Mouse (Mus musculus): ENCODE results near the gene Prm3.

Gene Prm3

DNA sequence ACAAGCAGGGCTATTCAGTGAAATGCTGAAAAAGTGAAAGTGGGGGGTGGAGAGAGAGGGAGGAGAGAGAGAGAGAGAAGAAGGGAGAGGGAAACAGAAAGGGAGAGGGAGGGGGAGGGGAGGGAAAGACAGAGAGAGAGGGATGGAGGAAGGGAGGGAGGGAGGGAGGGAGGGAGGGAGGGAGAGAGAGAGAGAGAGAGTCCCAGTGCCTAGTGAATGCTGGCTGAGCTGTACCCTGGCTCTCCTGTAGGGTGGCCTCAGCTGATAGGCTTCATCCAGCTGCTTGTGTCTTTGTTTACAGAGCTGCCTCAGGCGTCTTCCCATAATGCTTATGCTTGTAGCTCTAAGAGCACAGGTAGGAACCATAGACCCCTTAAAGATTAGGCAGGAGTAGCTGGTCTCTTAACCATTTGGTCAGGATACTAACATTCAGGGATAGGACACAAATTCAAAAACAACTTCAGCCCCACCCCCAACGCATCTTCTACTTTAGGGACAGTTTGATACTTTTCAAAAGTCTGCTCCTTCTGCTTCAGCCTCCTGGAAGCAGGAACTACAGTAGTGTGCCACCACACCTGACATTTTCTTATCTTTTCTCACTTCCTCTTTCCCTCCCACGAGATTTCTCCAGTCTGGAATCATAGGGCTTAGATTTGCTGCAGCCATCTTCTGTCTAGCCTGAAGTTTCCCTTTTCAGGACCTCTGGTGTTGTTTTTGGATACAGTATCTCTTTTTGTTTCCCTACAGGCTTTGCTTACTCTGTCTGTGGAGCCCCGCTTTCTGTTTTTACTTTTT, 20.0 kb downstream of the Prm3 start:
- no peak for DNase-seq

DNA sequence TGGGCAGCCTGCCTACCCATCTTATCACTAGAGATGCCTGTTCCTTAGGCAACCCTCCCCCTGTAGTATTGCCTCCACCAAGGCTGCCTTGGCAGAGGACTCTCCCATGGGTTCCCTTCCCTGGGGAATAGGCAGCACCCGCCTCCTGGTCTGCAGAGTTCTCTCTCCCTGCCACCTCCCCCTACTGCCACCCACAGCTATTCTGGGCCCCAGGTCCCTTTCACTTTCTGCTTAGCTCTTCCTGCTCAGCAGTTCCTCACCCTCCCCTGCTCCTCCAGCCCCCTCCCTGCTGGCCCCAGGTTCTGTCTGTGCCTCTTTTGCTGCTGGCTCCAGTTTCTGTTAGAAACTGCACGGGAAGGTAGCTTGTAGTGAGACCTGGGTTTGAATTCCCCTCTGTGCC, 21.1 kb downstream of the Prm3 start:
- no peak for DNase-seq

DNA sequence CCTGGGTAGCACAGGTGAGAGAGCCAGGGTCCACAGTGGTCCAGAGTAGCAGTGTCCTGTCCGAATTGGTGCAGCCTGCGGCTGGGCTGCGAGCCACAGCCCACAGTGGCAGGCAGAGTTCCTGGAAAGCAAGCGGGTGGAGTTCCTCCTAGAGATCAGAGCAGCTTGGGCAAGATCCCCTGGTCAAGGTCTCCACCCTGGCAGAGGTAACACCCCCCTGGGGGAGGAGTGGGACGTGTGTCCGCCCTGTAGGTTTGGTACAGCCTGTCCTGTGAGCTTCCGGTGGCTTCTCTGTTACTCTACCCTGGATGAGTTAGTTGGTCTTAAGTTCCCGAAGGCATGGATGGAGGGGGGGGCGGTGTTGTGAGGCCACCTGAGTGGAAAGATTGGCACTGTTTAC, 21.9 kb downstream of the Prm3 start:
- DNase-seq = no peak

DNA sequence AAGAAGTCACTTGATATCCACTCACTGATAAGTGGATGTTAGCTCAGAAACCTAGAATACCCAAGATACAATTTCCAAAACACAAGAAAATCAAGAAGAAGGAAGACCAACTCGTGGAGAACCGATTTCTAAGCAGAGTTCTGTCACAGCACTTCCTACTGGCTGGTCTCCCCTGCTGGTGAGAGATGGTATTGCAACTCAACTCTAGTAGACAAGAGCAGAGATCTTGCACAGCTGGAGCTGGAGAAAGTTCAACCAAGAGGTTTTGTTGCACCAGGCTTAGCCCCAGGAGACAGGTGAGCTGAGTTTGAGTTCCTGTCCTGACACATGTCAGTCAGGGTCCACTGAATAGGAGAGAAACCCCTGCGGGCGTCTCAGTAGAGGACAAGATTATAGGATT, 23.6 kb downstream of the Prm3 start:
- DNase-seq = peak; percentile 82

DNA sequence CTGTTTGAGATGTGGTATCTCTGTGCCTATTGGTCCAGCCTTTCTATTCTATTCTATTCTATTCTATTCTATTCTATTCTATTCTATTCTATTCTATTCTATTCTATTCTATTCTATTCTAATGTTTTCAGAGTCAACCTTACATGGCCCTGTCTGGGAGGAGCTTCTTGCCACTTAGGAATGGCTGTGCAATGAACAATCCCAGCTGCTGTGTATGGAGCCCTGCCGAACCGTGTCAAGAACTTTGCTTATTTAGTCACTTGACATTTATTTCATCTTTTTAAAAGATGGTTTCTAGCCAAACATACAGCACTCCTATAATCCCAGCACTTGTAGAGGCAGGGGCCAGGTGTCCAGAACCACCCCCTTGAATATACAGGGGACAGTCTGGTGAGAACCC, 26.4 kb downstream of the Prm3 start:
- DNase-seq = no peak

DNA sequence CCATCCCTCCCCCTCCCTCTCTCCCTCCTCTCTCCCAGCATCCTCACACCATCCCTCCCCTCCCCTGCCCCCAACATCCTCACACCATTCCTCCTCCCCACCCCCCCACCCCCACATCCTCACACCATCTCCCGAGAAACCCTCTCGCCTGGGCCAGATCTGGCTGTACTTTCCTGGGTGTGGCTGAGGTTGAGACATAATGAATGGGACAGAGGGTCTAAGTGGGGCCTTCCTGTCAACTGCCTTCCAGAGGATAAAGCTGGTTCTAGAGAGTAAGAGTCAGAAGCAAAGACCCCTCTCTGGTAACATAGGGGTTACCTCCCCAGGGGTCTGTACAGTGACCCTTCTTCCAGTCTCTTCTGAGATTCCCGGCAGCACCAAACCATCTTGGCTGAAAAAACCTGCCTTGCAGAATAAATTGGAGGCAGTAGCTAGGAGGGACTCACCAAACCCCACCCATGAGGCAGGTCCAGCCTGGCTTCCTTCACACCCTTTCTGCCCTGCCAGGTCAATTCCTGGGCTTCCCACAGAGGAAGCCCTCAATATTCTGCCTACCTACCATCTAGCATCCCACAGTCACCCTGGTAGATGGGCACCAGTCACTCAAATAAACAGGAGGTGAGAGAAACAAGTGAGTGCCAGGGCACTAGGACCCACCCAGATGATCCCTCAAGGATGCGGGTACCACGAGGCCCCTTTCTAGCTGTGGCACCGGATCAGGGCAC, 27.0 kb downstream of the Prm3 start:
- no peak for DNase-seq

DNA sequence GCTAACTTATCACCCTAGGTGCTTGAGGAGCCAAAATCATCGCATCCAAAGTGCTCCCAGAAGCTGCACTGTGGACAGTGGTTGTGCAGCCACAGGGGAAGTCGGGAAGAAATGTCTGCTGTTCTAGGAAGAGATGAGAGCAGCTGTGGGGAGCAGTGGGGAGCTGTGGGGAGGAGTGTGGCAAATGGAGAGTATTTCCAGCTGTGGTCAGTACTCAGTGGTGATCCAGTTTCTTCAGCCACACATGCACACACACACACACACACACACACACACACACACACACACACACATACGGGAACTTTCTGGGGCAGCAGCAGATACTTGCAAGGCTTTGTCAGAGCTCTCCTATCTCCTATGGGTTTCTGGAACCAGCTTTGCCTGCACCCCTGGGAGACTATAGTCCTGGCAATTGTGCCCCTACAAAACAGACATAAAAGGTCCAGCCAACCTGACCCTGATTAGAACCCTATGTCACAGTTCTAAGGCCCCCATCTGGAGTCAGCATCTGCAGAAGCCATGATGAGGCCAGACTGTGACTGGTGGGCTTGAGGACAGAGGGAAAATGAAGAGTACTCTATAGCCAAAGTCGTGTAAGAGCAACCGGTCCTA, 28.0 kb downstream of the Prm3 start:
- DNase-seq = no peak

DNA sequence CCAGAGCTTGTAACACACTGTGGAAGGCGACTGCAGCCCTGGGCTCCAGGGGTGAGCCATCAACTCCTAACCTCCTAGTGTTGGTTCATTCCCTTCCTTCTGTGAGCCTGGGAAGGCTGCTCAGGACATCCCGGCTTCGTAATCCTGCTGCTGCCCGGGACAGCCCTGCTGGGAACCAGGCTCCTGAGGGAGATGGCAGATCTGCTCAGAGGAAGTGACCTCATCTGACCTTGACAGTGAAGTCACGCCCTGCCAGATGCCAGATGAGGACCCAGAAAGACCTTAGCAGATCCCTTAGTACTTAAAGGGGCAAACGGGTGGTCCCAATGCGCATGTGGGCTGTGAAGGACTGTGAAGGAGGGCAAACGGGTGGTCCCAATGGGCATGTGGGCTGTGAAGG, 29.5 kb downstream of the Prm3 start:
- no peak for DNase-seq

DNA sequence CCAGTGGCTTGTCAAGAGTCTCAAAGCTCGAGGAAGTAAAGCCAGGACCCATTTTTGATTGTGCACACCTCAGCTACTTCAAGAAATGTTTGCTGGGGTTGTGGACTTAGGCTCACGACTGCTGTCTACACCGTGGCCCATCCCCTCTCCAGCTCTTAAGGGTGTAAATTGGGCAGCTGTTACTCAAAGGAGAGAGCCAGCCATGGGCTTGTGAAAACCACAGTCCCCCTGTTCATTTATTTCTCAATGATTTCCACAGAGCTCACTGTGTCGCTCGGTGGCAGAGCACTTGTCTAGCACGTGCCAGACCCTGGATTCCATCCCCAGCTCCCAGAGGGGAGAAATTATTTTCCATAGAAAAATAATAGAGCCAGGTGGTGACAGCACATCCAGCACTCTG, 34.5 kb downstream of the Prm3 start:
- DNase-seq = no peak

DNA sequence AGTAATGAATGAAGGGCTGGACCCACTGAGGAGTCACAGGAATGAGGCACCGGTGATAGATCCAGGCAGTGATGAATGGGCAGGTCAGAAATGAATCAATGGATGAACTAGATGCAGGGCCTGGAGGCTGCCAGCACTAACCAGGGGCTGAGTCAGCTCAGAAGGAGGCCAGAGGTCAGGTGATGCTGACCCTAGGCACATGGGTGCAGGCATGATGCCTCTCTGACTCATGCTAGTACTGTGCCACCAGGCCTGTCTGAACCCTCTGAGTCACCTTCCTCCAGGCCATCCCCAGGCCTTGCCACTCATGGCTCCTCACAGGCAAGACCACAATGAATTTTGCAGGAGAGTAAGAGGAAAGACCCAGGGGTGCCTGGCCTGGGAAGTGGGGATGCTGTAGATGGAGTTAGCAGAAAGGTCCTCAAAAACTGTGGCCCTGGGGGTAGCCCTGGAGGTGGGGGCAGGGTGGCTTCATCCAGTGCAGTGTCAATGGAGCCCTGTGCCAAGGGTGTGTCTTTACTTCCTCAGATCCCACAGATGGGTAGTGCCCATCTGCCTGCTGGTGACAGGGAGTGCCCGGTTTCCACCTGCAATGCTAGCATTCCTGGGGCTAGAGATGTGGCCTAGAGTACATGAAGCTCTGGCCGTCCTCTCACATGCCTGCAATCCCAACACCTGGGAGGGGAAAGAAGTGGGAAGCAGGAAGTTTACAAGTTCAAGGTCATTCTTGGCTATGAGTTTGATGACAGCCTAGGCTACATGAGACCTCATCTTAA, 36.0 kb downstream of the Prm3 start:
- DNase-seq = no peak

DNA sequence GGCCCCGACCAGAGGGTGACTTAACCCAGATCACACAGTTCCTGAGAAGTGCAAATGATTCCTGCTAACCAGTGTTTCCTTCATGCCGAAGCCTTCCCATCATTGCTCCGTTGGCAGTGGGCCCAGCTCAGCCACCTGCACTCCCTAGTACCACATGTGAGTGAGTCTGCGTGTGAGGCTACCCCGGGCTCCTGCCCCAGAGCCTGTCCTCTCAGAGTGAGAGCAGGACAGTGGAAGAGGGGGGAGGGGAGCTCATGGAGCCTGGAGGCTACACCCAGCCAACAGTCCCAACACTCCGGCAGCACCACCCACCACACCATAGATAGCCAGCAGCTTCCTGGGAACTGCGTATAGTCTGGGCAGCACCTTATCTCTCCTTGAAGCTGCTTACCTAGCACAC, 40.9 kb downstream of the Prm3 start:
- DNase-seq = no peak

DNA sequence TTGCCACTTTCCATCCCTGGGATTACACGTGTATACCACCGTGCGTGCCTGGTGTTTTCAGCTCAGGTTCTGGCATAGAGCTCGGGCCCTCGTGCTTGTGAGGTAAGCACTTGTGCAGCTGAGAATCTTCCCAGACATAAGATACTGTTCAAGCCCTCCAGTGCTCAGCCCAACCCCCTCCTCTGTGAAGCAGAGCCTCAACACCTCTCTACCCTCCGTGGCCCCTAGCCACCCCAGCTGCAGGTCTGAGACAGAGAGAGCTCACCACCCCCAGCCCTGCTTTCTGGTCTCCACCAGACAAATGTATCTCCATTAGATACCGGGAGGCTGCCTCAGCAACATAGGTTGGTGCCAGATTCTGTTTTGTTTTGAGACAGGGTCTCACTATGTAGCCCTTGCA, 41.5 kb downstream of the Prm3 start:
- no peak for DNase-seq

DNA sequence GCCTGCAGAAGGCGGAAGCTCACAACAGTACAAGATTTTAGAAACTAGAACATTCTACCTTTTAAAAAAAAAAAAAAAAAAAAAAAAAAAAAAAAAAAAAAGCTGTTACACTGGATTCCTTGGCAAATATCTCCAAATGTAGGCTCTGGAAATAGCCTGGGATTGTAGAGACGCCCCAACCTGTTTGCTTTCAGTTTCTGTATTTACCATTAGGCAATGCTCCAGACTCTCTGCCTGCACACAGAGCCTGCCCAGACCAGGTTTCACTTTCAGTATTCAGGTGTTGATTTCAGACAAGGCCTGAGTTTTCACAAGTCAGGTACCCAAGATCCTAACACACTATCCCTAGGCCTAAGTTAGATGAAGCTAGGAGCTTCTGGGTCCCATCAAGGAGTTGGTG, 49.6 kb downstream of the Prm3 start:
- peak; percentile 70 for DNase-seq

Data from kidney, adult 9 months (tissue).